Mouse (Mus musculus): ENCODE results near the gene Babam2.
"Not testable (repeated sequence)": the region's sequence is repeated elsewhere in the genome, so short reads cannot be mapped to it uniquely, and the experiment has no call there.

Babam2 gene

GRCm38 (mm10) chr5:31781624-31782023, 84.1 kb downstream of the Babam2 start:
- DNase-seq (ENCODE audit: low read depth, low spot score): no peak

GRCm38 (mm10) chr5:31787201-31787600, 89.7 kb downstream of the Babam2 start:
- no peak for DNase-seq (ENCODE audit: low read depth, low spot score)

GRCm38 (mm10) chr5:31787622-31788021, 90.1 kb downstream of the Babam2 start:
- DNase-seq (ENCODE audit: low read depth, low spot score): no peak

- DNase-seq (ENCODE audit: low read depth, low spot score): no peak
Measured at GRCm38 (mm10) chr5:31792338-31792737, 94.9 kb downstream of the Babam2 start.

- DNase-seq (ENCODE audit: low read depth, low spot score): no peak
Measured at GRCm38 (mm10) chr5:31792863-31793262, 95.4 kb downstream of the Babam2 start.

- DNase-seq (ENCODE audit: low read depth, low spot score): no peak
Measured at GRCm38 (mm10) chr5:31795414-31795813, 97.9 kb downstream of the Babam2 start.

GRCm38 (mm10) chr5:31796979-31797378, 99.5 kb downstream of the Babam2 start:
- DNase-seq (ENCODE audit: low read depth, low spot score): no peak

GRCm38 (mm10) chr5:31804211-31804610, 106.7 kb downstream of the Babam2 start:
- not testable (repeated sequence) for DNase-seq (ENCODE audit: low read depth, low spot score)

GRCm38 (mm10) chr5:31804751-31805150, 107.3 kb downstream of the Babam2 start:
- DNase-seq (ENCODE audit: low read depth, low spot score): no peak

- DNase-seq (ENCODE audit: low read depth, low spot score): no peak
Measured at GRCm38 (mm10) chr5:31807312-31807711, 109.8 kb downstream of the Babam2 start.

GRCm38 (mm10) chr5:31808271-31808670, 110.8 kb downstream of the Babam2 start:
- DNase-seq (ENCODE audit: low read depth, low spot score): no peak

- peak; percentile 18 for DNase-seq (ENCODE audit: low read depth, low spot score)
Measured at GRCm38 (mm10) chr5:31810796-31811662, 113.5 kb downstream of the Babam2 start.

- DNase-seq (ENCODE audit: low read depth, low spot score): no peak
Measured at GRCm38 (mm10) chr5:31811663-31812001, 114.1 kb downstream of the Babam2 start.

GRCm38 (mm10) chr5:31813156-31813675, 115.7 kb downstream of the Babam2 start:
- DNase-seq (ENCODE audit: low read depth, low spot score): no peak

- no peak for DNase-seq (ENCODE audit: low read depth, low spot score)
Measured at GRCm38 (mm10) chr5:31814068-31814467, 116.6 kb downstream of the Babam2 start.

GRCm38 (mm10) chr5:31815129-31815528, 117.6 kb downstream of the Babam2 start:
- peak; percentile 42 for DNase-seq (ENCODE audit: low read depth, low spot score)

GRCm38 (mm10) chr5:31816082-31816481, 118.6 kb downstream of the Babam2 start:
- no peak for DNase-seq (ENCODE audit: low read depth, low spot score)

GRCm38 (mm10) chr5:31820801-31821200, 123.3 kb downstream of the Babam2 start:
- no peak for DNase-seq (ENCODE audit: low read depth, low spot score)

- DNase-seq (ENCODE audit: low read depth, low spot score): no peak
Measured at GRCm38 (mm10) chr5:31821204-31821603, 123.7 kb downstream of the Babam2 start.

GRCm38 (mm10) chr5:31823673-31824072, 126.2 kb downstream of the Babam2 start:
- DNase-seq (ENCODE audit: low read depth, low spot score): no peak

GRCm38 (mm10) chr5:31824126-31824525, 126.6 kb downstream of the Babam2 start:
- DNase-seq (ENCODE audit: low read depth, low spot score): no peak

- DNase-seq (ENCODE audit: low read depth, low spot score): no peak
Measured at GRCm38 (mm10) chr5:31827304-31827703, 129.8 kb downstream of the Babam2 start.

GRCm38 (mm10) chr5:31827896-31828295, 130.4 kb downstream of the Babam2 start:
- no peak for DNase-seq (ENCODE audit: low read depth, low spot score)

Measured in forelimb bud, embryonic 11.5 days (tissue).